Mouse (Mus musculus): Measurements from ENCODE around the gene Zp2.

Gene Zp2

DNA sequence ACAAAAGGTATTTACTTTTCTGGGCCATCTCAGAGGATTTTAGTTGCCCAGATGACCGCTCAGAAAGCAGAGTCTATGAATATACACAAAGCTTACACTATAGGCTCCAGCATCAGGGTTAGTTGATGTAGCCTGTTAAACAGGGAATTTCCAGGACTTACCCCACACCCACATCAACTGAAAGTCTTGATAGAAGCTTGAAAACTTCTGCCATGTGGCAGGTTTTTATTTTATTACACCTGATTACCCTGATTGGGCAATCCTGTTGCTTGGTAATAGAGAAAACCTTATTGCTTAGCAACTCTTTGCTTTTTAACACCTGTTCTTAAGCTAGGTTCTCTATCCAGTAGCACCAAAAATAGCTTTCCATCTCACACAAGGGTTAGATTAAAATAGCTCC is 2.3 kb downstream of the Zp2 start:
- DNase-seq (ENCODE audit: low read depth, low spot score): no peak

DNA sequence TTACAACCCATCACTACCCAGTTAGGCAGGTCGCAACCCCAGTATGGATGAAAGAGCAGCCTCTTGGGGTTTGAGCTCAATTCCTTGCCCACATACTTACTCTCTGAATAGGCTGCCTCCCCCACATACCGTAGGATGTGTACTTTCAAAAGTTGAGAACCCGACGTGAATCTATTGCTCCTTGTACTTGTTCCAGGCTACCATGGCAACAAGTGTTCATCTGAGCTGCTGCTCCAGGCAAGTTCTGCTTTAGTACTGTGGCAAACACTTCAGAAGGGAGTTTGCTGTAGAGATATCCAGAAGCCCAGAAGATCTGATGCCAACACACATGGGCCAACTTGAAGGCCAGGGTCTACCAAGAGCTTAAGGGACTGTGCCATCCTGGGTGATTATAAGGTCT is 16.1 kb downstream of the Zp2 start:
- peak; percentile 4 for DNase-seq (ENCODE audit: low read depth, low spot score)

DNA sequence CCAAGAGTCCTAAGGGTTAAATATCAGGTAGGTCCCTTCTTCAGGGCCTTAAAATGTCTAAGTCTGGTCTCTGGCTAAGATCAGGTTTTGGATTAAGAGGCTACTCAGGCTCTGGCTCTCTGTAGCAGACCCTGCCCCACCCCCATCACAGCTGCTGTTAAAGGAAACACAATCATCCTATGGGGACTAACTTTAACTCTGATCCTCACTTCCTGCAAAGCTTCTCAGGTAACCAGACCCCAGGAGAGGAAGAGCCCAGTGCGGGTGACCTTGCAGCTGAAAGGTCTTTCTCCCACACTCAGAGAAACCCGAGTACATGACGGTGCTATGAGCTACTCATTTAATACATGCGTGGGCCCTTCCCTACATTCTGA is 17.4 kb downstream of the Zp2 start:
- no peak for DNase-seq (ENCODE audit: low read depth, low spot score)

DNA sequence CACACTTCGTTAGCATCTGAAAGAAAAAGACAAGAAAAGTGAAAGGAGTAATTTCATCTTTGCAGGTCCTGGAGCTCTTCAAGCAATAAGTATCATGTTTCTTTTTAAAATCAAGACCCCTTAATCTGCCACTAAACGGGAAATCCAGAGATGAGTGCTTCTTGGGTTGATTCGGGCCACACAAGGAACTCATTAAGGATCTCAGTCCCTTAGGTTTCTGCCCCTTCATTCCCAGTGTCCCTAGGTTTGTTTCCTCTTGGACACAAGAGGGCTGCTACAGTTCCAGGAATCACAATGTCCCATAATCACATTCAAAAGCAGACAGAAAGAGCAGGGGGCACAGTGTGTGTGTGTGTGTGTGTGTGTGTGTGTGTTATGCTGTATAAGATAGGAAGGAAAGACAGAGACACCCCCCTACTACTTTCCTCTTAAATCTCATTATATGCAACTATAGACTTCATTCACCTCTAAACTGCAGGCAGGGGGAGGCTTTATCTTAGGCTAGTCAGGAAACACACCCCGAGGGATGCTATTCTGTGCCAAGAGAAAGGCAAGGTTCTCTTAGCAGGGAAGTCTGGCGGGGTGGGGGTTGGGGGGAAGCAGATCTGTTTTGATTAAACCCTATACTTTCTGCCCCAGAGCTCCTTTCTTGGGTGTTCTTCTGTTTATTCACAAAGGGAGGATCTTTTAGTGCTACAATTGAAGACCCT is 18.0 kb downstream of the Zp2 start:
- DNase-seq (ENCODE audit: low read depth, low spot score): no peak

DNA sequence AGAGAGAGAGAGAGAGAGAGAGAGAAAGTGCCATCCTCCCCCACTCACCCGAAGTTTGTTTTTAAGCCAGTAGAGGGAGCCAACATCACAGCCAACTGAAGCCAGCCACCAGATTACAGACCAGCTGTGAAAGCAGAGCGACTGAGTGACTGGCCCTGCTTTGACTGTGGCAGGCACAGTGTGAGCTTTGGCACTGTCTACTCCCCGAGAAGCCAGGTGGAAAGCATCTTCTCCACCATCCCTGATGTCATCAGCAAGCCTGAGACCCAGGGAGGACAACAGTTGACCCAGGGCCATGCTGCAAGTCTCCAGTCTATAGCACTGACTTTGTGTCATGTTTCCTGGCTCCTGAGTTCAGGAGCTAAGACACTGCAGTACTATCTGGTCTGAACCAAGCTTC is 20.2 kb downstream of the Zp2 start:
- peak; percentile 72 for DNase-seq (ENCODE audit: low read depth, low spot score)

DNA sequence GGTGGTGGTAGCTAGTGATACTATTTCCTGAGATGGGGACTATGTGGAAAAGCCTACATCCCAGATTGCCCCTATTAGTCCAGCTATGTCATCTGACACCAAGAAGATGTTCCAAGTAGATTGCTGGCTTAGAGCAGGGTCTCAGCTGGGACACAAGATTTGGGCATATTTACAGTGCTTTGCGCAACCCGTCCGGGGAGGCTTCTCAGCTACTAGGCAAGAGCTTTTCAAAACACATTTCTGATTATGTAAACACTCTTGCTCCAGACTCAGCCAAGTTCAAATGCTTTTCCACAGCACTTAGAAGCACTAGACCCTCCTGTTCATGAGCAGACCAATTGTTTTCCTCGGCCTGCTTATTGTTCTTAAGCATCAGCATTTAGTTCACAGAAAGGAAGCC is 21.3 kb downstream of the Zp2 start:
- DNase-seq (ENCODE audit: low read depth, low spot score): no peak

DNA sequence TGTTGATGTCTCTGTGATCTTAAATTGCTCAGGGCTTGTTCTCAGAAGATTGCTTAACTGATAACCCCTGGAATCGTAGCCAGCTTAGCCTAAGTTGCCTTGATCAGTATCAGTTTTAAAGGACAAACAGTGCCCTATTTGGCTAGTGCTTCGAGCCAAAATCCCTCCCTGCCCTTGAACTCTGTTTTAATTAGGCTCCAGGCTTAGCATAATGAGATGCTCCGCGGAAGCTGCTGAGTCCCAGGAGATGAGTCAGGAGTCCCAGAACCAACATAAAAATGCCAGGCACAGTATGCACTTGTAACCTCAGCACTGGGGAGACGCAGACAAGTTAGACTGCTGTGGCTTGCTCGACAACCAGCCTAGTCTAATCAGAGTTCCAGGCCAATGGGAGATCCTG is 27.6 kb downstream of the Zp2 start:
- DNase-seq (ENCODE audit: low read depth, low spot score): no peak

DNA sequence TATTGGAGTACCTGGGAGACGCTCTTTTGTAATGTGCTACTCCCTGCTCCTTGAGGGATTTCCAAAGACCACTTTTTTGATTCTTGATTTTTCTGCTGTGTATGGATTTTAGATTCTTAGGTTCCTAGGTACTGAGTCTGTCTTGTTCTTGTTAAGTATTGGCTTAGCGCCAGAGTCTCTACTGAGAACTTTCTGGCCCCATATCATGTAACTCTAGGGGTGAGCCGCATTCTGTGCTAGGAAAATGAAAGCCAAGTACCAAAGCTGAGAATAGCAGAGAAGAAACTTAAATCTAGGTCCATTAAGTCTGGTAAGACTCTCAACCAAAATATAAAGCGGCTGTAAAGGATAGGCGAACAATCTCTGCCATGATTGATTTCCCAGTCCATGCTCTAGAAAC is 28.1 kb downstream of the Zp2 start:
- DNase-seq (ENCODE audit: low read depth, low spot score): no peak

DNA sequence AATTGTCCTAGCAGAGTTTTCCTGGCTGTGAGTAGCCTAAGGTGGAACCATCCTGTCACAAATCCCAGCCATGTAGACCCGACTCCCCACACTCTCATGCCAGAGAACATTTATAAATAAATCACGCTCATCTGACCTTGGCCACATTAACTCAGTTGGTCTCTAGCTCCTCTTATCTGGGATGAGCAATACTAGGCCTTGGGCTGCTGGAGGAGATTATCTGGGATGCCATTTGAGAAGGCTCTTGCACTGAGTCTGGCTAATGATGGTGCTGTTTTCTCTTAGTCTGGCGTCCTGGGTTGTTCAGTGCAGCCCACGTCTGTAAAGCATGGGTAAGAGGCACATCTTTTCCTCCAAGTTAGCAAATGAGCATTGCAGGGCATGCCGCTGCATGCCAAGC is 35.4 kb downstream of the Zp2 start:
- DNase-seq (ENCODE audit: low read depth, low spot score): no peak

DNA sequence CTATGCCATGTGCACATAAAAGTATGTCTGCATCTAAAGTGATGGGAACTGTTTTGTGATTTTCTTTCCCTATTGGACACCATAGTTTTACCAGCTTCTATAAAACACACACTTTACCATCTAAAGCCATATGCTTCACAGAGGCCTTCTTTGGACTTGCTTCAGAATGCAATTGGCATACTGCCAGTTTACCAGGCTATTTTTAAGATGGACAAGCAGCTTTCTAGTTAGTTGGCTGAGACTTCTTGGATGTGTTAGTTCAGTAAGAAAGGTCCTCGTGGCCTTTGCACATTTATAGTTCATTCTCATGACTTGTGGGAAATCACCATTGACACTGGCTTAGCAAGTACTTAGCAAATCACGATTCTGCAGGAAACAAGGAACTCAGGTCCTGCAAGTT is 38.7 kb downstream of the Zp2 start:
- no peak for DNase-seq (ENCODE audit: low read depth, low spot score)

DNA sequence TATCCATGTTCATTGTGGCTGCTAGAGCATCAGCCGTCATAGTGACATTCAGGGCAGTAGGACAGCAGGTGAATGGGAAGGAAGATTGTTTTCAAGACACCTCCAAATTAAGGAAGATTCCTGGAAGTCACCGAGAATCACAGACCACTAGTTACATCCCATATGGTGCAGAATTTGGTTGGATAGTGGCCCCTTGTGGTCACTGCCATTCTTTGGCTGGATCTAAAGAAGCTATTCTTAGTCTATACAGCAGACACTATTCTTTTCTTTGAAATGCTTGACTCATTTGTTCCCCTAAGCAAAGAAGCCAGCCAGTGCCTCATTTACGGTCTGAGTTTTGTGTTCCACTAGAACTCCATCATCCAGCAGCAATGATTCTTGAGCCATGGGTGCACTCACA is 40.1 kb downstream of the Zp2 start:
- DNase-seq (ENCODE audit: low read depth, low spot score): peak; percentile 50

DNA sequence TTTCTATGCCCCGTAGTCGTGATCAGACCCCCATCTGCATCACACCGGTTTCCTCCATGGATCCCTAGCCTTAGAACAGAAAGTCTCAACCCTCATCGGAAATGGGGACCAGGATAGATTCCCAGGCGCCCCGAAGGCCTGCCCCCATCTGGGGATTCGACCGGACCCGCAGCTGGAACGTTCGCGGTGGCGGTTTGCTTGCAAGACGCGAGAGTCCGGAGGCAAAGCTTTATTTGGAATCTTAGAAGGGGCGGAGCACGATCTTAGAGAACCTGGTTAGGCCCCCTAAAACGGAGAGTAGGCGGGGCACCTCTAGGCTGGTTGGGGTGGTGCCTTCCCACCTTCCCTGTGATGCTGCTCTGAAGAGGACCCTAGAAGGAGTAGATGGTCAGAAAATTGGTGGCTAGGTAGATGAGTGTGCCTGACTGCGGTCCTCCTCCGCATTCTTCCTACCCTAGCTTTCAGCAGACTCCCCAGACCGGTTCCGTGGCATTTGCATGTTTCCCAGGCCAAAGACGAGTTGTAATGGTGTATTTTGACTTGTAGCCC is 42.0 kb downstream of the Zp2 start:
- DNase-seq (ENCODE audit: low read depth, low spot score): no peak

DNA sequence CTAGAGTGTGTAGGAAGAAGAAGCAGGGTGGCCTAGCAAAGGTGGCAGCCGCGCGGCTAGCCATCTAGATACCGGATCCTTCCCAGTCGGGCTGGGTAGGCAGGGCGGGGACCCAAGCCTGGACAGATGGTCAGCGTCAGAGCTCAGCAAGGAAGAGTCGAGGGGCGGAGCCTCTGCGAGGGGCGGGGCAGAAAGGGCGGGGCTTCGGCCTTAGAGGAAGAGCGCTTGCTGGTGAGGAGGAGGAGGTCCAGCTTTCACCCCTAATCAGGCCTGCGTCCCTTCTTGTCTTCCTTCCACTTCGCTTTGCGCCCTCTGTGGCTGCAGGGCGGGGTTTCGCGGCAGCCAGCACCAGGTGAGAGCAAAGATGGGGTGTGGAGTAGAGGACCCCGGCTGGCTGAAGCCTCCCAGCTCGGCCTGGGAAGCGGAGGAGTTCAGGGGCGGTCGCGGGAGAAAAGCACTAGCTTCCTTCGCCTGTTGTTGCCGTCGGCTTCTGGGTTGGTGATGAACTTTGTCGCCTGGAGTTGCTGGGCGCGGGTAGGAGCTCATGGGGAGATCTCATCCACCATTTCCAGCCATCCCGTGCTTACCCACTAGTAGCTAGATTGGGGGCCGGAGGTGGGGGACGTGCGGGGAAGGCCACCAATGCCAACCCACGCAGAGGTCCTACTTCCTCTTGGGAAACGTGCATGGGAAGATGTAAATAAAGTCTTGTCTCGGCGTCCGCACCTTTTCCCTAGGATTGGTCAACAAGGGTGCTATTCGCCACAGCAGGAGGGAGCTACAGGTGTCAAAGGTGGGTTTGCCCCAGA is 42.7 kb downstream of the Zp2 start, which contains the start of gene Tmem159:
Tmem159 (plus strand) TSS at position 190 of the 809 bp plus-strand sequence.
- peak; percentile 74 for DNase-seq (ENCODE audit: low read depth, low spot score)

DNA sequence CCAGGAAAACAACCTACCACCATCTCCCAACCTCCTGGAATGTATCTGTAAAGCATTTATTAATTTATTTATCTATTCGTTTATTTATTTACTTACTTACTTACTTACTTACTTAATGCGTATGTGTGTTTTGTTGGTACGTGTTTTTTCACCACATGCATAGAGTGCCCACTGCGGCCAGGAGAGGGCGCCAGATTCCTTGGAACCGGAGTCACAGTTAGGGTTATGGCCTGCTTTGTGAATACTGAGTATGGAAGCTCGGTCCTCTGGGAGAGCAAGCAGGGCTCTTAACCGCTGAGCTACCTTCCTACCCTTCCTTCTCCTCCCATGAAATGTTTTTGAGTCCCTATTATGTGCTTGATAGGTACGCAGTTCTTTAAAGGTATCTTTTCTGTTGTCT is 46.7 kb downstream of the Zp2 start:
- DNase-seq (ENCODE audit: low read depth, low spot score): peak; percentile 40

DNA sequence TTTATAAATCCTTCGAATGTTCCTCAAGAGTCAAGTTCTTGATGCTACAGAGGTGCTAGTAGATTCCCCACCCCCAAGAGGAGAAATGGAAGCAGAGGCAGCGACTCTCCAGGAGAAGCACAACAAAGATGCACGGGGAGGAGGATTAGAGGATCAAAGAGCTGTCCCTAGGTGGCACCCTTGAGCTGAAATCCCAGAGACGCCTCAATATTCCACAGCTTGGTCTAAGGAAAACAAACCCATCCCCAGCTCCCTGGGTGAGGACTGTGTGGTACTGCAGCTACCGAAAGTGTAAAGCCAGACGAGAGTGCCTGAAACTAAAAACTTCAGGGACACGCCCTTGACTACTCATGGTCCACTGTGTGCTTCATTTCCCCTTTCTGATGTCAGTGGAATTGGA is 47.2 kb downstream of the Zp2 start:
- peak; percentile 74 for DNase-seq (ENCODE audit: low read depth, low spot score)

DNA sequence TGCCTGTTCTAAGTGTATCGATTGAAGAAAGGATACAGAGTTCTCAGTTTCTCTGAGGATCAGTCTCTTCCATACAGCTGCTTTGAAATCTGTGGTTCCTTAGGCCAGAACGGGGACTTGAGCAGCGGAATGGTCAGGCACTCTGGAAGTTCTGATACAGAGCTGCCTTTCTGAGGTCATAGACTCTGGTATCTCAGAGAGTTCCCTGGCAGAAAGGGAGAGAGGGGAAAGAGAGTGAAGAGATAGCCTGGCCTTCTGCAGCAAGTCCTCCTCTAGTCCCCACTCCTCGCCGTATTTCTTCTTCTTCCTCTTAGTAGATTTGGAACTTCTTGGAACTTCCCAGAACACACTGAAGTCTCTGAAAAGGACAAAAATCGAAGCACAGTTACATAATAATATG is 49.9 kb downstream of the Zp2 start, which contains the start of gene Dnah3:
Dnah3 (minus strand) TSS at position 101 of the 400 bp plus-strand sequence.
- no peak for DNase-seq (ENCODE audit: low read depth, low spot score)

DNA sequence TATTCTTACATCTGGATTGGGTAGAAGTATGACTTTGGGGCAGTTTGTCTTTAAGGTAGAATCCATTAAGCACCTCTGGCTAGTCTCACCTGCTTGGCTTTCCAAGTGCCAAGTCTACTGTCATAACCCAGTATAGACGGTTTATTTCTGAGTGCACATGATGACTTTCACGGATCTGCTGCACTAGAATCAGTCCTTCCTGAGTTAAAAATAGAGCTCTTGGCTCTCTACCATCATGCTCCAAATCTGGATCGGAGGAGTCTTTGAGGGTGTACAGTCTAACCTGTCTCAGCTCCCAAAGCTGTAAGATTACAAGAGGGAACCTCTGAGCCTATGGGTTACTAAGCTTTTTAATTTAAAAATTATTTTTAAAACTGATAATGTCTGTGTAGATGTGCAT is 50.9 kb downstream of the Zp2 start:
- DNase-seq (ENCODE audit: low read depth, low spot score): no peak

DNA sequence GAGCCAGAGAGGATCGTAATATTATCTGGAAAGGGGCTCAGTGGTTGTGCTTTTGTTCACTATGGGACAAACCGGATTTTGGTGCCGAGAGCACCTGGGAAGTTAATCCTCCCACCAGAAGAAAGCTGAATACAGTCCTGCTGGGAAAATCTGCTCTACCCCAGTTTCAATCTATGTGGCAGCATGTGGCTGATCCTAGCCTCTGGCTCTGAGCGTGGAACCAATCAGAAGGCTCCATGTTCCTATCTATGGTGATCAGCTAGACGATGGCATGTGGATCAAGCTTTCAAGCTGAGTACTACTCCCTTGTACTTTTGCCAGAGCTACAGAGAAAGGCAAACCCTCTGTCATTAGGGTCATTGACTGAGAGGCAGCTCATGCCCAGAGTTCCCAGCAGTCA is 52.1 kb downstream of the Zp2 start:
- DNase-seq (ENCODE audit: low read depth, low spot score): no peak

DNA sequence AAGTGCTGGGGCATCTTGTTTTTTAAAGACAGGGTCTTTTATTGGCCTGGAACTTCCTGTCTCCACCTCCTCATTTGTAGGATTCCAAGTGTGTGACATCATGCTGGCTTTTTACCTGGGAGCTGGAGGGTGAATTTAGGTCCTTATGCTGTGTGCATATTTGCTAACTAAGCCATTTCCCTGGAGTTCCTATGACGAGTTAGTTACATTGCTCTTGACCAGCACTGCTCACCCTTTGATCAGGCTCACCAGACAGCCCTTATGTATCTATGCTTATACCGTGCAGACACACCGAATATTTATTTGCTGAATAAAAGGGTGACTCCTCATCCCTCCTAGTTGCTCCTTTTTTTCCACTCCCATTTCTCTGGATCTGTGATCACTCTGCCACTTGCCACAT is 64.9 kb downstream of the Zp2 start:
- no peak for DNase-seq (ENCODE audit: low read depth, low spot score)
